Mouse (Mus musculus): ENCODE results near the gene Lmbr1l.
"Not testable (repeated sequence)": the region's sequence is repeated elsewhere in the genome, so short reads cannot be mapped to it uniquely, and the experiment has no call there.

Lmbr1l gene

GRCm38 (mm10) chr15:98917538-98918498 lies at the start of gene Lmbr1l:
Lmbr1l (minus strand) TSS chr15:98918231.
- DNase-seq (ENCODE audit: low spot score in 2 of 2): peak; percentile 94 to 98

- no peak for DNase-seq (ENCODE audit: low spot score in 2 of 2)
These were observed 41.5 kb upstream of the Lmbr1l start for GRCm38 (mm10) chr15:98959531-98959930.

- DNase-seq (ENCODE audit: low spot score in 2 of 2): no peak
These were observed 40.9 kb upstream of the Lmbr1l start for GRCm38 (mm10) chr15:98958901-98959420.

GRCm38 (mm10) chr15:98957475-98957874 lies 39.4 kb upstream of the Lmbr1l start:
- DNase-seq (ENCODE audit: low spot score in 2 of 2): no peak

- no peak for DNase-seq (ENCODE audit: low spot score in 2 of 2)
These were observed 38.0 kb upstream of the Lmbr1l start for GRCm38 (mm10) chr15:98956000-98956399.

GRCm38 (mm10) chr15:98955324-98955723 lies 37.3 kb upstream of the Lmbr1l start:
- DNase-seq (ENCODE audit: low spot score in 2 of 2): no peak

- no peak for DNase-seq (ENCODE audit: low spot score in 2 of 2)
These were observed 36.6 kb upstream of the Lmbr1l start for GRCm38 (mm10) chr15:98954425-98955253.

GRCm38 (mm10) chr15:98953401-98954356 lies 35.6 kb upstream of the Lmbr1l start, which contains the start of the genes Gm49450 and Tuba1a:
Gm49450 (minus strand) TSS chr15:98953551.
Tuba1a (minus strand) TSS chr15:98953703.
- DNase-seq (ENCODE audit: low spot score in 2 of 2): peak in 1 of 2 experiments; percentile 84

- peak; percentile 75 to 79 for DNase-seq (ENCODE audit: low spot score in 2 of 2)
These were observed 34.8 kb upstream of the Lmbr1l start for GRCm38 (mm10) chr15:98952751-98953400.

GRCm38 (mm10) chr15:98952063-98952455 lies 34.0 kb upstream of the Lmbr1l start:
- DNase-seq (ENCODE audit: low spot score in 2 of 2): no peak

- not testable (repeated sequence) for DNase-seq (ENCODE audit: low spot score in 2 of 2)
These were observed 33.4 kb upstream of the Lmbr1l start for GRCm38 (mm10) chr15:98951122-98952062.

- no peak for DNase-seq (ENCODE audit: low spot score in 2 of 2)
These were observed 31.5 kb upstream of the Lmbr1l start for GRCm38 (mm10) chr15:98949607-98949892.

GRCm38 (mm10) chr15:98948857-98949606 lies 31.0 kb upstream of the Lmbr1l start:
- DNase-seq (ENCODE audit: low spot score in 2 of 2): no peak

GRCm38 (mm10) chr15:98948382-98948781 lies 30.4 kb upstream of the Lmbr1l start:
- no peak for DNase-seq (ENCODE audit: low spot score in 2 of 2)

- DNase-seq (ENCODE audit: low spot score in 2 of 2): no peak
These were observed 29.9 kb upstream of the Lmbr1l start for GRCm38 (mm10) chr15:98947884-98948283.

GRCm38 (mm10) chr15:98943133-98943532 lies 25.1 kb upstream of the Lmbr1l start:
- DNase-seq (ENCODE audit: low spot score in 2 of 2): no peak

GRCm38 (mm10) chr15:98942081-98942480 lies 24.1 kb upstream of the Lmbr1l start:
- DNase-seq (ENCODE audit: low spot score in 2 of 2): no peak

- DNase-seq (ENCODE audit: low spot score in 2 of 2): no peak
These were observed 23.5 kb upstream of the Lmbr1l start for GRCm38 (mm10) chr15:98941539-98941938.

GRCm38 (mm10) chr15:98940816-98941215 lies 22.8 kb upstream of the Lmbr1l start:
- no peak for DNase-seq (ENCODE audit: low spot score in 2 of 2)

Data from spleen, postnatal 10 days (tissue).